Mouse (Mus musculus) C2C12 (cell line): ENCODE data around the gene Tnip1. TPM values are rescaled to one million over a fixed set of nuclear protein-coding genes. Genes with fewer than 3 reads are reported as not detected.
A peak's percentile ranks its signal among the peaks of the same experiment; 100 is the strongest.

Experiments used
- H3K27me3 ChIP-seq: one replicate; pipeline ENCODE4 v1.6.1; 2011; ENCODE audit not compliant: control insufficient read depth, insufficient read depth, insufficient read length
- H3K36me3 ChIP-seq: one replicate; pipeline ENCODE4 v1.6.1; 2011; ENCODE audit not compliant: control insufficient read depth, insufficient read depth
- H3K4me3 ChIP-seq: one replicate; pipeline ENCODE4 v1.5.1; 2011; ENCODE audit warnings: mild to moderate bottlenecking, control low read depth; ENCODE audit not compliant: poor library complexity, insufficient read depth, severe bottlenecking
- H3K79me2 ChIP-seq: one replicate; pipeline ENCODE4 v1.6.1; 2011; ENCODE audit not compliant: control insufficient read depth, insufficient read depth
- H3K79me3 ChIP-seq: one replicate; pipeline ENCODE4 v1.6.1; 2011; ENCODE audit warnings: low read depth, control low read depth
- H3ac ChIP-seq: one replicate; pipeline ENCODE3; 2011; ENCODE audit warnings: low read depth; ENCODE audit not compliant: control insufficient read depth, insufficient read length
- CEBPB ChIP-seq: IDR thresholded peaks from one replicate; pipeline ENCODE4 v1.6.1; 2011; ENCODE audit warnings: low read depth, mild to moderate bottlenecking, control low read depth, moderate library complexity
- CTCF ChIP-seq: IDR thresholded peaks from one replicate; pipeline ENCODE4 v1.5.1; 2011; ENCODE audit not compliant: control insufficient read depth, insufficient read depth, insufficient read length
- FOSL1 ChIP-seq: IDR thresholded peaks from one replicate; pipeline ENCODE4 v1.8.0; 2011; ENCODE audit warnings: mild to moderate bottlenecking, low read length; ENCODE audit not compliant: poor library complexity, insufficient read depth, severe bottlenecking
- MAX ChIP-seq: IDR thresholded peaks from one replicate; pipeline ENCODE4 v1.6.1; 2011; ENCODE audit warnings: mild to moderate bottlenecking, control low read depth
- MYOD1 ChIP-seq: IDR thresholded peaks from one replicate; pipeline ENCODE4 v1.6.1; 2011; ENCODE audit warnings: low read depth; ENCODE audit not compliant: control insufficient read depth, insufficient read length
- MYOG ChIP-seq: IDR thresholded peaks from one replicate; pipeline ENCODE4 v1.6.1; 2011; ENCODE audit not compliant: control insufficient read depth, insufficient read length; ENCODE audit errors: extremely low read depth
- USF1 ChIP-seq: IDR thresholded peaks from one replicate; pipeline ENCODE4 v1.6.1; 2011; ENCODE audit warnings: low read depth, mild to moderate bottlenecking, control low read depth, moderate library complexity
- polyA plus RNA-seq: library from polyadenylated mRNA; unstranded; fragments of >200 nt; fragmentation: generic; extraction: Trizol; gene quantifications from one replicate; pipeline ENCODE4 v1.2.1, GENCODE M21; 2012; ENCODE audit warnings: missing spikeins

Gene Tnip1
- polyA plus RNA-seq, 1 experiment: 18.8 TPM

DNA sequence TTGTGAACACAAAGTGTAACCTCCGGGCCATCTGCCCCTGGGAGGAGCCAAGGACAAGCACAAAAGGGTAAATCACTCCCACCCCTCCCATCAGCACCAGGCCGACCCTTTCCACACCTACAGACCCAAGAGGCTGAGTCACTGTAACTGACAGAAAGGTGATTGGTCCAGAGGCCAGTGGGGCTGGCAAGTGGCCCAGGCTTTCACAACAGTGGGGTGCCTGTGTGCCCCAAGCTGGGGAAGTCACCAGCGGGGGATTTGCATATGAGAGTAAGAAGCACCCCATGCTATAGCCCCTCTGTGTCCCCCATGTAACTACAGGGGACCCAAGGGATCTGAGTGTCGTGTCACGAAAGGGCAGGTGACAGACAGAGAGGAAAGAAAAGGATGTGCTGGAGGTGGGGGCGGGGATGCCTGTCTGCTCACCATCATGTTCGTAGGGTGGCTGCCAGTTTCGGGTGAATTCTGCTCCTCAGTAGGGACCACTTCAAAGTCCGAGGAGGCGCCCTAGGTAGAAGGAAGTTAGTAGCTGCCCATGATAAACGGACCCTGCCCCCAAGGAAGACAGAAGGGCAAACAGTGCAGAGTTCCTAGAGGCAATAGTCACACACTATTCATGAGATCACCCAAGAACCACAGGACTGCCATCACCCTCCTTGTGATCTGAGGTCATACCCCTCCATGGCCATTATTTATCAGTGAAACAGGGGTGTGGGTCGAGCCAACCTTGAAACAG lies 26.5 kb downstream of the Tnip1 start:
- TF ChIP-seq MYOD1: no peak
- TF ChIP-seq CEBPB: peak; percentile 25
- Histone ChIP-seq H3ac (no peak overlapping the region), H3K36me3 (peaks cover 26% of the 10 kb centered on the region), H3K79me2 (no peaks in the 10 kb centered on the region), H3K4me3 (no peak overlapping the region), H3K27me3 (no peaks in the 10 kb centered on the region), H3K79me3 (no peaks in the 10 kb centered on the region)

DNA sequence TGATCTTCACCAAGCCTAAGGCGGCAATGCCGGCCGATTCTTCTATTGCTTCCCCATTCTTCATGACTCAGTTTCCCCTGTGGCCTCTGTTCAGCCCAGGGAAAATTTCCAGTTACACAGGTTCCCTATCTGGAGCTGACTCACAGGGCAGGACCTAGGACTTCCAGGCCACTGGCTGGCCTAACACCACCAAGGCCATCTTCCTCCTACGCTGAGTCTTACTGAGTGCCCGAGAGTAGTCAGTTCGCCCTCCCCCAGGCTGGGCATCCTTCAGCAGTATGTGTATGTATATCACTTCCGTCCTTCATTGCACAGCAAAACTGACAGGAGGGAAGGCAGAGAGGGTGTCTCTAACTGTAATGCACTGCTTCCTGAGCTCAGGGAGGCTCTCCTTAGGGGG lies 28.5 kb downstream of the Tnip1 start:
- no peaks in the 10 kb centered on the region for H3K79me2 ChIP-seq
- no peaks in the 10 kb centered on the region for H3K27me3 ChIP-seq
- no peak overlapping the region for H3ac ChIP-seq
- TF ChIP-seq MYOG (no peak), CTCF (no peak), MYOD1 (no peak), MAX (no peak), CEBPB (no peak), USF1 (no peak), FOSL1 (no peak)
- H3K36me3 ChIP-seq: peaks cover 38% of the 10 kb centered on the region
- no peaks in the 10 kb centered on the region for H3K79me3 ChIP-seq
- no peak overlapping the region for H3K4me3 ChIP-seq

DNA sequence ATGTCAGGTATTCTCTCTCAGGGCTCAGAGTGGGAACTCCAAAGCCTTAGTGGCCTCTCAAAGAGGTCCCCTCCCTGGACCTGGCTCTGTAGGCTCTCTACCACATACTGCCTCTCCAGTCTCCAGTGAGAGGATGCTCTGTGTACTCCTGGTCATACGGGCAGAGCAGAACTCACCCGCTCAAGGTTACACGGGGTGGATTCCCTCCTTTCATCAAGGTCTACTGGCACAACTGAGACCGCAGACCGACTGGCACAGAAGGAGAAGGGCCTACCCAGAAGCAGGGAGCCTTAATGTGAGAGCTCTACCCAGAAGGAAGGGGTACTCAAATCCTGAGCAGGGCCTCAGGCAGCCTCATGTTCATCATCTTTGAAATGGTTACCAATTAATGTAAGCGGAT lies 30.2 kb downstream of the Tnip1 start:
- Histone ChIP-seq H3K27me3 (no peaks in the 10 kb centered on the region), H3K36me3 (peaks cover 45% of the 10 kb centered on the region), H3K4me3 (no peak overlapping the region), H3K79me3 (no peaks in the 10 kb centered on the region), H3K79me2 (no peaks in the 10 kb centered on the region), H3ac (no peak overlapping the region)
- TF ChIP-seq CEBPB: no peak
- TF ChIP-seq MYOG: no peak
- no peak for TF ChIP-seq CTCF
- TF ChIP-seq FOSL1: no peak
- TF ChIP-seq MAX: no peak
- TF ChIP-seq MYOD1: no peak

DNA sequence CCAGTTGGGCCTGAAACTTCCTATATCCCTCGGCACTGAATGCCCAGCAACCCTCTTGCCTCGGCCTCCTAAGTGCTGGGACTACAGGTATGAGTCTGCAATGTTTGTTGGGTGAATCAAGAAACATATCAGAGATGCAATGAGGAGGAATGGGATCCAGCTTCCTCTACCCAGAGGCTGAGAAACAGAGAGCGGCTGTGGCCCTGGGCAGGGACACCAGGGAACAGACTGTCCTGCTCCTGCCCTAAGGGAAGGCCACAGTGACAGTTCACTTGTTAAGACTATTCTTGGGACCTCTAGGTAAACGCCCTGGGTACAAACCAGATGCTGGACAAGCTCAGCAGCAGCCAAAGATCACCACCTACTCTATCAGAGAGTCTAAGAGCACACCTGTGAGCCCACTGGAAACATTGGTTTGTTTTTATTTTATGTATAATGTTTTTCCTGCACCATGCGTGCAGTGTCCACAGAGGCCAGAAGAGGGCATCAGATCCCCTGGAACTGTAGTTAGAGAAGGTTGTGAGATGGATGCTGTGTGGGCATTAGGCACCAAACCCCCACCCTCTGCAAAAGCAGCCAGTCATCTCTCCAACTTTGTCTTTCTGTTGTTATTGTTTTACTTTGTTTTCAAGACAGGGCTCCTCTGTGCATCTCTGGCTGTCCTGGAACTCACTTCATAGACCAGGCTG lies 31.2 kb downstream of the Tnip1 start:
- H3ac ChIP-seq: no peak overlapping the region
- no peaks in the 10 kb centered on the region for H3K79me2 ChIP-seq
- peaks cover 53% of the 10 kb centered on the region for H3K36me3 ChIP-seq
- no peak overlapping the region for H3K4me3 ChIP-seq
- no peaks in the 10 kb centered on the region for H3K79me3 ChIP-seq
- H3K27me3 ChIP-seq: no peaks in the 10 kb centered on the region
- TF ChIP-seq CTCF (peak; percentile 9), CEBPB (no peak)

DNA sequence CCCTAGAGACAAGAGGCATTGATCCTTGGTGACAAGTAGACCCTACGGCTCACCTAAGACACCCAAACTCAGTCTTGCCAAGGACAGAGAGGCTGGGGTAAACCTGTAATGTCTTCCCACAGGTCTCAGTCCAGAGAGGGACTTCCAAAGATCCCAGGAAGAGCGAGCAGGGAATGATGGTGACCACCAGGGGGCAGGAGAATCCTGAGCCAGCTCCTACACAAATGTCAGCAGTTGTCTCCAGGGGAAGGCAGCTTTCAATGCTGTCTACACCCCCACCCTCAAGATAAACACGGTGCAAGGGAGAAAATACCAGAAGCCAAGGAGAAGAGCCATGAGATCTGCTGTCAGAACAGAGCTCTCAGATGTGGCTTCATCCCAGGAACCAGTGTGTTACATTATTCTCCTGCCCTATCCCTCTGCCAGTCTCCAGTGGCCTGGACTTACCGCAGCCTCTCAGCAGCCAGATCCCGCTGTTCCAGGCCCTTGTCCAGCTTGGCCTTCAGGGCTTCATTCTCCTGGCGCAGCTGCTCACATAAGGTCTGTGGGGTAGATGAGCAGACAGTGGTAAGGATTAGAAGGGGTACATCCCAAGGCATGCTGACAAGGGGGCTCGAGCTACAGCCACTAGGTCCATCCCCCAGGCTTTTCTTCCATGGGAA lies 32.3 kb downstream of the Tnip1 start:
- TF ChIP-seq MYOG (no peak), FOSL1 (no peak), CTCF (peak; percentile 69), MYOD1 (no peak), MAX (no peak)

DNA sequence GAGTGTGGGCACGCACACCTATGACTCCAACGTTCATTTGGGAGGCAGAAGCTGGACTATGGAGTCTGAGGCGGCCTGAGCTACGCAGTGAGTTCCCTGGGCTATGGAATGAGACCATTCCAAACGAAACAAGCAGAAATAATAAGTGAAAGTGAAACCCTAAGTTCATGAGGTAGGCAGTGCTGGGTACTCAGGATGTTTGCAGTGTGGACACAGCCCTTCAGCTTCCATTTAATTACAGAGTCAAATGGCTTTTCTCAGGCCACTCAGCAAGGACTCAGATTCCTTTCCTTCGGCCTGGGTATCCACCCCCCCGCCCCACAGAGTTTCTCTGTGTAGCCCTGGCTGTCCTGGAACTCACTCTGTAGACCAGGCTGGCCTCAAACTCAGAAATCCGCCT lies 33.0 kb downstream of the Tnip1 start:
- peaks cover 49% of the 10 kb centered on the region for H3K36me3 ChIP-seq

More for the DNA sequence above, 32.3 kb downstream of the Tnip1 start:
- Histone ChIP-seq H3K36me3 (peaks cover 50% of the 10 kb centered on the region), H3K27me3 (no peaks in the 10 kb centered on the region), H3K4me3 (no peak overlapping the region), H3ac (no peak overlapping the region), H3K79me2 (no peaks in the 10 kb centered on the region), H3K79me3 (no peaks in the 10 kb centered on the region)

More for the DNA sequence above, 33.0 kb downstream of the Tnip1 start:
- TF ChIP-seq MYOG (no peak), CTCF (no peak), FOSL1 (no peak), MYOD1 (no peak), USF1 (no peak), MAX (no peak)
- Histone ChIP-seq H3K79me2 (no peaks in the 10 kb centered on the region), H3K79me3 (no peaks in the 10 kb centered on the region), H3K4me3 (no peak overlapping the region), H3K27me3 (no peaks in the 10 kb centered on the region), H3ac (no peak overlapping the region)
